Mouse (Mus musculus): Measurements from ENCODE around the gene Abcg5. TPM values are rescaled to one million over a fixed set of nuclear protein-coding genes. Genes with fewer than 3 reads are reported as not detected.

Gene Abcg5
- total RNA-seq, 2 experiments from 2014 or later, result not detected

DNA sequence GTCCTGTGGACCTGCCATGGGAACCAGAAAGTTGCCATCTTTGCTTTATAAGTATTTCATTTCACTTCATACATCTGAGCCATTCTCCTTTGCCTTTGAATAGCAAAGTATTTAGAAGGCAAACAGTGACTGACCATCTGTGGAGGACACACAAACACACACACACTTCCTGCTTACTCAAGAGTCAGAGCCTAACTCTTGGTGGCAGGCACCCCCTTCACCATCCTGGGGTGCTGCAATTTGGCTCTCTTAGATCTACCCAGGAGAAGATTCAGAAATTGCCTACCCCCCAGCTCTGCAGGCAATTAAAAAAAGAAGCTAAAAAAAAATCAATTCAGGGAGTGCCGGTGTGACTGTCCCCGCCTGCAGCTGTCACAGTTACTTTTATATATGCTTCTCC is 36.3 kb downstream of the Abcg5 start:
- no peak for ATAC-seq (ENCODE audit: poor library complexity, severe bottlenecking)

- no peak; the same call in 1 of the 2 replicates for ATAC-seq (ENCODE audit: poor library complexity, severe bottlenecking)
Measured at GRCm38 (mm10) chr17:84645894-84646293, 36.9 kb downstream of the Abcg5 start.

GRCm38 (mm10) chr17:84645119-84645518 is 37.7 kb downstream of the Abcg5 start:
- ATAC-seq (ENCODE audit: poor library complexity, severe bottlenecking), result no peak

DNA sequence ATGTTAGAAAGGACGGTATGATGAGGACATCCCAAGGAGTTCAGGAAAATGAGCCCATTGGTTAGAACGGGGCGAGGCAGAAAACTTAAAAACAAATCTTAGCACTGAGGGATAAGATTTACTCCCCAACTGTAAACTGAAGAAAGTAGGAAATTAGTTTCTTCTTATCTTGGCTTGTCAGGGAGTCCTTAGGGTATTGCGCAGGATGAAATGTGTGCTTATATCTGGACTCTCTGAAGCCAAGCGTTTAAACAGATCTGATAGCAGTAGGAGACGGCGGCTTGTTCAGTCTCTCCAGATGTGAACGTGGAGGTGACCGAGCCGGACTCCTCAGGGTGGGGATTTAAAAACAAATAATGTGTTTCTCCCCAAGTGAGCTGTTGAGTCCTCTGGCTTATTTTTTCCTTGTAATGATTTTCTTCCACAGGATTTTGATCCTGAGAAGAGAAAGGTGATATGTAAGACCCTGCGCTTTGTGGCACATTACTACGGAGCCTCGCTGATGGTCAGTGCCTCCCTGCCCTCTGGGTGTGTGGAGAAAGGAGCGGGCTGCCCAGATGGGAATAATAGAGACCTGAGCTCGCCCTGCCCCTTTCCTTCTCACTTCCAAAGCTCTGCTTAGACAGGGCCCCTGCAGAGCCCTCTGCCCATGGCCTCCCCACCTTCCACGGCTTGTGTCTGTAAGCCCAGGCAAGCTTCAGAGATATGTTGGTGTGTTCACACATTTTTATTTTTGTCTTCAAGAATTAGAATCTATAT is 38.3 kb downstream of the Abcg5 start:
- no peak for ATAC-seq (ENCODE audit: poor library complexity, severe bottlenecking)

- no peak for ATAC-seq (ENCODE audit: poor library complexity, severe bottlenecking)
Measured at GRCm38 (mm10) chr17:84642324-84642723, 40.5 kb downstream of the Abcg5 start.

GRCm38 (mm10) chr17:84641893-84642292 is 40.9 kb downstream of the Abcg5 start:
- peak; percentile 57 for ATAC-seq (ENCODE audit: poor library complexity, severe bottlenecking)

- ATAC-seq (ENCODE audit: poor library complexity, severe bottlenecking), result no peak
Measured at GRCm38 (mm10) chr17:84639796-84640378, 42.9 kb downstream of the Abcg5 start.

GRCm38 (mm10) chr17:84637971-84638370 is 44.8 kb downstream of the Abcg5 start:
- ATAC-seq (ENCODE audit: poor library complexity, severe bottlenecking), result peak; percentile 49

DNA sequence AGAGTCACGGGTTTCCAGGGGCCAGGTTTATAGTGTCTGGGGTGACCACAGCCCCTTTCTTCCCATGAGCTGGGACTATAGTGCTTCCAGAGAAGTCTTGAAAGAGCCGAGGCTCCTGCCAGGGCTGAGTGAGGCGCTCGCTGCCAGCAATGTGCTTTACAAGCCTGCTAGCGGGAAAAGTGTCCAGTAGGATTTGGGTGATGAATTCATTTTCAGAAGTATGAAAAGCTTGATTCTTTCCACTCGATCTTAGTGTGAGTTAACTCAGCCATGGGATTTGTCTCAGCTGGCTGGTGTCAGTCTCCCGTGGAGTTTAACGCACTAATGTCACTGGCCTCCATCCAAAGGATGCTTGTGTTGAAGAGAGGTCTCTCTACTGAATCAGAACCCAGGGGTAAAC is 46.5 kb downstream of the Abcg5 start:
- no peak for ATAC-seq (ENCODE audit: poor library complexity, severe bottlenecking)

DNA sequence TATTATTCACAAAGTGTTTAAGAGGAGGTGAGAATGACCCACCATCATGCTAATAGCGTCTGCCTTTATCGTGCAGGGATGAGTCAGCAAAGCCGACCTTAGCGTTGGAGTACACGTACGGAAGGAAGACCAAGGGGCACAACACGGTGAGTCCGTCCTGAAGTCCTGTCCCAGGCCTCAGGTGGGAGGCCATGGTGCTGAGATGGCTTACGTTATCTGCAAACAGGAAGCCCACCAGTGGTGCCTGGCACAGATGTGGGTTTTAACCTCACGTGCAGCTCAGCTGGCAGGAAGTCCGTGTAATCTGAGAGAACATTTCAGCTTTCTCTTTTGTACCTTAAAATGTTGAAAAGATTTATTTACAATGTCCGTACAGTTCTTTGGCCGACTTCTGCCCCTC is 49.4 kb downstream of the Abcg5 start:
- peak; percentile 68 for ATAC-seq (ENCODE audit: poor library complexity, severe bottlenecking)

DNA sequence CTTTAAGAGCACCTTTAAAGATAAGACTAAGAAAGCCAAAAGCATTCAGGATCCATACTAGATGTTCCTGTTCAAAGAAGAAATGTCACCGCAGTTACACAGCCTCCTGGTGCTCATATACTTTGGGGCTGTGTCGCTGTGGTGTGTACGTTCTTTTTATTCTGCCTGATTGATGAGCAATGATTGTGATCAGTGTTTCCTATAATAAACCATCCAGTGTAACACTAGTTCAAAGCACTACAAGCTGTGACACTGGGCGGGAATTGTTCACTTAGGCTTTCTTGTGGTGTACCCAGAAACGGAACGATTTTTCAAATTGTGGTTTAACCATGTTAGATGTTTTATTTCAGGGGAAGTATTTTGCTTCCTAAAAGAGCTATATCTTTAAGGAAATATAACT is 51.0 kb downstream of the Abcg5 start:
- no peak for ATAC-seq (ENCODE audit: poor library complexity, severe bottlenecking)

DNA sequence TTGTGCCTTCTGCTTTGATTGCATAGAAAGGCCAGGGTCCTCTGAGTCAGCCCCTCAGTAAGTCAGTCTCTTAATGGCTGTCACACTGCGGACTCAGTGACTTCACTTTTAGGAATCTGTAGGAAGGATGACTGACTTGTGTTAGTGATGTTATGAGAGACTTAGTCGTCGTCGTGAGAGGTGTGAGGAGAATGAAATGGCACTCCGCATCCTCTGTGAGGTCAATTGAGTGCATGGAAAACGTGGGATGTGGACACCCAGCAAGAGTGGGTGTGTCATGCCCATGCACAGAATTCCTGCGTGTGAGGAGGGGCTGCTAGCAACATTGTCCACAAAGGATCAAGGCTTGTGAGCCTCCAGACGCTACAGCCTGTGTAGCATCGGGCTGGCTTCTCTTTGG is 54.2 kb downstream of the Abcg5 start:
- no peak for ATAC-seq (ENCODE audit: poor library complexity, severe bottlenecking)

DNA sequence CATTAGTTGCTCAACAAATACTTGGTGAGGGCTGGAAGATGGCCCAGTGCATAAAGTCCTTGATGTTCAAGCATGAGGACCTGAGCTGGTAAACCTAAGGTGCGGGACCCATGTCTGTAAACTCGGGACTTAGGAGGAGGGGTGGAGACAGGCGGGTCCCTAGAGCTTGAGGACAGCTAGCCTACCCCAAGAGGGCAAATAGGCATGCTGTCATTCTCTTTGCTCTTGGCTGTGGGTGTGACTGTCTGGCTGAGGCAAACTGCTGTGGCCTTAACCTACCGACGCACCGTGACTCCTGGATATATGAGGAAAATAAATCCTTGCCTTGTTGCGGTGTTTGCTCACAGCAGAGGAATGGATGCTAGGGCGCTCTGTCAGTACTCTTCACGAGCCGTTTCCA is 55.1 kb downstream of the Abcg5 start:
- no peak for ATAC-seq (ENCODE audit: poor library complexity, severe bottlenecking)

GRCm38 (mm10) chr17:84626857-84627305 is 55.9 kb downstream of the Abcg5 start:
- no peak for ATAC-seq (ENCODE audit: poor library complexity, severe bottlenecking)

DNA sequence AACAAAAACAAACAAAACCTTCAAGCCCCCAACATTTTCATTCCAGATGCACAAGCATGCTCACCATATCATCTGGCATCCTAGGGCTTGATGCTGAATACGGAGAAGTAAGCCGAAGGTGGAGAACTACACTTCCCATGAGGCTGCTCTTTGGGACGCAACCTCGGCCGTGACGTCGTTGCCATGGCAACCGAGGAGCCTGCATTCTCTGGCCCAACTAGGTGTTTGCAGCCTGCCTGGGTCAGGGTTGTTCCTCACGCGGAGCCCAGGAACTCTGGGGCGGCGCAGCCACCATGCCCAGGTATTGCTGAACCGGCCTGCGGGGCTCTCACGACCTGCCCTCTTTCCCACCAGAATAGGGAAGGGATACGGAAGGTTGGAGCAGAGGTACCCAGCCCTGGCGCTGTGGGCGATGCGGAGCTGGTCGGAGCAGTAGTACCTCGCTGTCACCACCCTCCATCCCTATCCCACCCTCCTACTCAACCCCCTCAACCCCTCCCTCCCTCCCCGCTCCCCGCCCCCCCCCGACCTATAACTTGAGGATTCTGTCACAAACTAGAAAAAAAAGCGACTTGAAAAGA is 56.4 kb downstream of the Abcg5 start, which contains the start of gene Dync2li1:
Gene Dync2li1 (plus strand): TSS at position 221 of the 581 bp plus-strand sequence.
- peak; percentile 99 for ATAC-seq (ENCODE audit: poor library complexity, severe bottlenecking)

DNA sequence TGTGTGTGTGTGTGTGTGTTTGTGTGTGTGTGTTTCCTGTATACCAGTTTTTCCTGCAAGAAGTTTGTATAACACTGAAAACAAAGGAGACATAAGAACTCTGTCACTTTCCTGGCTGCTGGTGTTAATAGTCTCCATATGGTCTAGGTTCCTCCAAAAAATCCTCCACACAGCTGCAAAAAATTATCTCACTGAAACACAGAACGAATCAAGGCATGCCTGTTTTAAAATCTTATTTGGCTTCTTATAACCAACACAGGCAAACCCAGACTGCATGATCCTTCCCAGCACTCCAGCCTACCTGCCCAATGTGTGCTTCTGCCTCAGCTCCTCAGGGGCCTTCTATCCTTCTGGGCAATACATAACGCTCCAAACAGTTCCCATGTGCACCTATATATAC is 59.9 kb downstream of the Abcg5 start:
- no peak for ATAC-seq (ENCODE audit: poor library complexity, severe bottlenecking)

DNA sequence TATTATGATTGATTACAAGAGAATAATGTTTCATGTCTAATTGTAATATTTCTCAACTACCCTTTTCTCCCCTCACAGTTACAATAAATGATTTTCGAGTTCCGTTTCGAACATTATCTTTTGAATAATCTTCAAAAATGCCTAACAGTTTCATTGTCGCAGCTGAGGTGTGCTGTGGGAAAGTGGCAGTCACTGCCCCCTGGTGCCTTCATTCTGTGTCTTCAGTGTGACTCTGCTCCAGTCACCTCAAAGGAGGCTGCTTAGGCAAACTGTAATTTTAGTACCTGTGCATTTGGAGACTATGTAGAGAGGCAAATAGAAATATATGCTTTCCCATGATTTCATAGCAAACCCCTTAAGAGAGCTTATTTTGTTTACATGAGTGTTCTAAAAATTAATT is 60.8 kb downstream of the Abcg5 start:
- no peak for ATAC-seq (ENCODE audit: poor library complexity, severe bottlenecking)

- no peak for ATAC-seq (ENCODE audit: poor library complexity, severe bottlenecking)
Measured at GRCm38 (mm10) chr17:84621209-84621608, 61.6 kb downstream of the Abcg5 start.

DNA sequence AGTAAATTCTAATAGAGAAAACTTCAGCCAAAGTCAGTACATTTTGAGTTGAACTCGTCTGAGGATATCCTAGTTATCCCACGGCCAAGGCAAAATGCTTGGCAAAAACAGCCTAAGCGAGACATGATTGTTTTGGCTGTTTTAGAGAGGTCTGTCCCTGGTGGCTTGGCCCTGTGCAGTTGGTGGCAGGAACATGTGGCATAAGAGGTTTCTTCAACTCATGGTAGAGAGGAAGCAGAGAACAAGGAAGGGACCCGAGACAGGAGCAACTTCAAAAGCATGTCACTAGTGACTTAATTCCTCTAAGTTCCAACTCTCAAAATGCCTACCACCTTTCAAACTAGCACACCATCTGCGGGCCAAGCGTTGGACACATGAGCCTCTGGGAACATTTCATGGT is 62.2 kb downstream of the Abcg5 start:
- ATAC-seq (ENCODE audit: poor library complexity, severe bottlenecking), result peak; percentile 63

DNA sequence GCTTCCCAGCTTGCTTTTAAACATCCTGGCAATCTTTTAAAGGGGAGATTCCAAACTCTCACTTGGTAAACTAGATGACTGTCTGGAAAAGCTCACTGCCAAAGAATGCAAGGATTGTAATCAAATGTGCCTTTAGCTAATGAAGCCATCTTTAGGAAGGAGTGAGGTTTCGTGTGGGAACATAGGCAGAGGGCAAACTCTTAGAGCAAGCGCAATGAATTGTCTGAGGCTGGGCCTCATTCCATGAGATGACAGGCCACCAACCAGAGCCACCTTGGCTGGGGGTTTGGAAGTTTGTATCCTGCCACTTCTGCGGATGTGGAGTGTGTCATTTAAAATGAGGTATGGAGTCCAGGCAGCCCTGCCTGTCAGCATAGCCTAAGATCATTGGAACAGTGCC is 62.7 kb downstream of the Abcg5 start:
- ATAC-seq (ENCODE audit: poor library complexity, severe bottlenecking), result no peak

GRCm38 (mm10) chr17:84619112-84619511 is 63.7 kb downstream of the Abcg5 start:
- peak; percentile 78 for ATAC-seq (ENCODE audit: poor library complexity, severe bottlenecking)

DNA sequence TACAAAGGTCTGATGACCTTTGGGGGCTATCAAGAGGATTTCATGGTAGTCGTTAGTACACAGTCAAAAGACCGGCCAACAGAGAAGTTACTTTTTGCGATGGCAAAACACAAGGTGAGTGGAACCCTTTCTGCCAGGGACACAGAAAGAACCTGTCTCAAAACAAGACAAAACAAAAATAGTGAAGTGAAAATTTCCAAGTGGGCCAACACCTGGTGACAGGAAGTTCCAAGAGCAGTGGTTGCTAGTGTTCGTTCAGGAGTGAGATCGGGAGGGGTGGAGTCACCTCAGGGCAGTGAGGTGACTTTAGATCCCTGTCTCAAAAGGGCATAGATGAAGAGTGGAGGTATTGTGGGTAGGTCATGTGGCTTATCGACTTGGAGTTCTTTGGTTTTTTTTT is 64.9 kb downstream of the Abcg5 start:
- no peak for ATAC-seq (ENCODE audit: poor library complexity, severe bottlenecking)

All from megakaryocyte, adult 5-6 weeks (primary cell).